Mouse (Mus musculus) kidney, postnatal 10 days (tissue): Measurements from ENCODE around the gene Rnf214.
"Not testable (repeated sequence)": the region's sequence is repeated elsewhere in the genome, so short reads cannot be mapped to it uniquely, and the experiment has no call there.

Experiments used
- DNase-seq: peaks from one replicate; pipeline ENCODE4 v3.0.0; 2021; ENCODE audit warnings: mixed read lengths

Gene Rnf214

DNA sequence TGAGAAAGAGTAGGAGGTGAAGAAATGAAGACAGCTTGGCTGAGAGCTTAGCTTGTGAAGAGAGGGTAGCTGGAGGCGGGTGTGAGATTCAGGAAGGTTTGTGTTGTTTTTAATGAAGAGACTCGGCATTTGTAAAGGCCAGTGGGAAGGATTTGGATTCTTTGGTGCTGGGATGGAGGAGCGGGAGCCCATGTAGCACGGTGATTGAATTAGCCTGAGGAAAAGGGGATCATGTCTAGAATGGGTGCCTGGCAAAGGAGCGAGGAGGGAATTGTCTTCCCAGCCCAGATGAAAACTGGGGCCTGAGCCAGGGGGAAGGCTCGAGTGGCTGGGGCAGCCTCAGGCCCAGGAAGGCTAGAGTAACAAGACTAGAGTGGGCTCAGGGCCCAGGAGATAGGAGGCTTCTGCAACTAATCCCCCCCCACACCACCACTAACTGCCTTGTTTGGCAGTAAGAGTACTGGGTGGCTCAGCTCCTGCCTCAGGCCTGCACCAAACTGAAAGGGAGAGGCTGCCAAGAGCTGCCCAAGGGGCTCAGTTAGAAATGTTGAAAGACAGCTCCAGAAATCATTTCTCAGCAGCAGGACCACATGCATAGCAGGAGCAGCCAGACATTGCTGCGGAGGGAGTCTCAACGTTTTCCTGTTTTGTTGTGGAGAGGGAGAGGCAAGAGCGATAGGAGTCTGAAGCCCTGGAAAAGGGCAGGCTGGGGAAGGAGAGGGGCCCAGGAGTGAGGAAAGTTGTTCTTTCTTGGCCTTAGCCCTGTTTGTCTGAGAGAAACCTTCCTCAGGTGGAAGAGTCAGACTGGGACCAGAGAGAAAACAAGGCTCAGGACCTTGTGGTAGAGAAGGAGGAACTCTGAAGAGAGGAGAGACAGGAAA lies 56.9 kb downstream of the Rnf214 start:
- DNase-seq, result peak; percentile 58

GRCm38 (mm10) chr9:45846891-45847460 lies 59.7 kb downstream of the Rnf214 start:
- no peak for DNase-seq

- not testable (repeated sequence) for DNase-seq
Observed at GRCm38 (mm10) chr9:45846176-45846575, 60.5 kb downstream of the Rnf214 start.

DNA sequence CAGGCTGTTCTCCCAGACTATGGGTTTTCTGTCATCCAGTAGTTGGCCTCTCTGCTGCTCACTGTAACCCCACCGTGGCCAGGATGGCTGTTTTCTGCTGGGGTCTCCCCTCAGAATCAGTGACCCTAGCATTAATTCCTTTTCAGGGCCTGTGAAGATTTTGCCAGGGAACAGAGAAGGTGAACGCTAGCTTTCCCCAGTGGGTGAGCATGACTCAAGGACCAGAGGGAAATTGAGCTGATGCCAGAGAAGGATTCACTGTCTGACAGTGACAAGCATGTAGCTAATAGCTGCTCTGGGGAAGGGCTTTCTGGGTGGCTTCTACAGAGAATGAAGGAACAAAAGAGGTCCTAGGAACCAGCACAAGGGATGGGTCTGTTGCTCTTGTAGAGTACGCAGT lies 61.2 kb downstream of the Rnf214 start:
- no peak for DNase-seq

GRCm38 (mm10) chr9:45843780-45844179 lies 62.9 kb downstream of the Rnf214 start:
- DNase-seq, result no peak

DNA sequence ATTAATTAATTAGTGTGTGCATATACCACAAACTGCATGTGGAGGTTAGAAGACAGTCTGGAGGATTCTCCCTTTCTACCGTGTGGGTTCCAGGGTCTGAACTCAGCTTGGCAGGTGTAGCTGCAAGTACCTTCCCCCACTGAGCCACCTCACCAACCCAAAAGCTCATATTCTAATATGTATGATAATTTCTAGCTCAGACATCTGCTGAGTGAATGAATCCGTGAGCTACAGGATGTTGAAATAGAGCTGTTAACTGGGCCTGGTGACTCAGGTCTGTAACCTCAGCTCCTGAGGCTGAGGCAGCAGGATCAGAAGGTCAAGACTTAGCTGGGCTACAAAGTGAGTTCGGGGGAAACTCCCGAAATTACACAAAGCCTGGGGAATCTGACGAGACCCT lies 63.7 kb downstream of the Rnf214 start:
- DNase-seq, result no peak

GRCm38 (mm10) chr9:45841458-45841857 lies 65.3 kb downstream of the Rnf214 start:
- no peak for DNase-seq

- no peak for DNase-seq
Observed at GRCm38 (mm10) chr9:45840331-45840730, 66.4 kb downstream of the Rnf214 start.

DNA sequence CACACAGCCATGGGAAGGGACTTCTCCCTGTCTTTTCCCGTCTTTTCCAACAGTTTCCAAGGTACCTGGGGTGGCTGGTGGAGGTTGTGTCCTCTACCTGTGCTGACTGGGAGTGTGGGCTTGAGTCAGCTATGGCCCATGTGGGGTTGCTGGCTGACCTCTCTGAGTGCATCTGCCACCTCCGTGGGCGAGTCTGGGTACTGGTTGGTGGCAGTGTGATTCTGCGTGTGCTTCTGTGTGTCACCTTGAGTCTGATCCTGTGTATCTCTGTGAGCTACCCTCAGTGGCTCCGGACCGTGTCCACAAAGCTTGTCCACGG lies 66.8 kb downstream of the Rnf214 start:
- DNase-seq, result no peak

DNA sequence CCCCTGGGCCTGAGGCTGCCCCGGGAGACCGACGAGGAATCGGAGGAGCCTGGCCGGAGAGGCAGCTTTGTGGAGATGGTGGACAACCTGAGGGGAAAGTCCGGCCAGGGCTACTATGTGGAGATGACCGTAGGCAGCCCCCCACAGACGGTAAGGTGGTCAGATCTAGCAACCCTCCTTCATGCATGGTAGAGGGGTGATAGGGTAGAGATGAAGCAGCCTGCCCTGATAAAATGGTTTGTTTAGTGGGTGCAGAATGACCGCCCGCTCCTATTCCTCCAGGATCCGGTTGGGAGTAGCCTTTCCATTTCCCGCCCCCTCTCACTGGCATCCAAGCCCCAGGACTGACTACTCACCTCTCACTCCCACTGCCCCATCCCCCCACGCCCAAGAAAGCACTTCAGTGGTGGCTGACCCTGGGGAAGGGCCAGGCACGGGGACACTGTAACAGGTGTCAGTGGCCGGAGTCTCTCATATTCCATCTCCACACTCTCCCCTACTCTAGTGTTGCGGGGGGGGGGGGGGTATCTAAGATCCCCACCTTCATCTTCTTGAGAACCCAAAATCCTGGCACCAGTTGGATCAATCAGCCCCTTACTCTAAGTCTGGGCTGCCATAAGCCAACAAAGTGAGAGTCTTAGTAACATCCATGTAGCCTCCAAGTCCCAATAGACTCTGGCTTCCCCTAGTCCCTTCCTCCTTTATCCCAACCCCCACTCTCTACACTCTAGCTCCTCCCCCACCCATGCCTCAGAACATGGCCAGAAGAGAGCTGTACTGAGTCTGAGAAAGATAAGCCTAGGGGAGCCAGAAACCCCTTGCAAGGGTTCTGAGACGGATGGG lies 67.4 kb downstream of the Rnf214 start:
- DNase-seq, result peak; percentile 56

- peak; percentile 93 for DNase-seq
Observed at GRCm38 (mm10) chr9:45838434-45839138, 68.1 kb downstream of the Rnf214 start, which contains the start of gene Bace1. Bace1 (plus strand) TSS chr9:45838580.

DNA sequence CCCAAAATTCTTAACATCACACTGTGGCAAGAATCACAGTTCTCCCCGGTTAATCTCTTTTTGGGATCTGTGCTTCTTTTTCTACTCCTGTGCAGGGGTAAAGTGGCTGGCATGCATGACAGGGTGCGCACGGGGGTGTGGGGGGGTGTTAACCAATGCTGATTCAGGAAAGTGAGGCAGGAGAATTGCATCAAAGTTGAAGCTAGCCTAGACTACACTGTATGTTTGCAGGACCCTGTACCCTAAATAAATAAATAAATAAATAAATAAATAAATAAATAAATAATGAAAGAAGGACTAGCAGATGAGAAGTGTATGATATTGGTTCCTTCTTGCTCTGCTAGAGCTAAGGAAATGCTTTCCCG lies 68.7 kb downstream of the Rnf214 start:
- no peak for DNase-seq

GRCm38 (mm10) chr9:45833461-45833860 lies 73.2 kb downstream of the Rnf214 start:
- DNase-seq, result no peak

- DNase-seq, result no peak
Observed at GRCm38 (mm10) chr9:45832898-45833297, 73.8 kb downstream of the Rnf214 start.

DNA sequence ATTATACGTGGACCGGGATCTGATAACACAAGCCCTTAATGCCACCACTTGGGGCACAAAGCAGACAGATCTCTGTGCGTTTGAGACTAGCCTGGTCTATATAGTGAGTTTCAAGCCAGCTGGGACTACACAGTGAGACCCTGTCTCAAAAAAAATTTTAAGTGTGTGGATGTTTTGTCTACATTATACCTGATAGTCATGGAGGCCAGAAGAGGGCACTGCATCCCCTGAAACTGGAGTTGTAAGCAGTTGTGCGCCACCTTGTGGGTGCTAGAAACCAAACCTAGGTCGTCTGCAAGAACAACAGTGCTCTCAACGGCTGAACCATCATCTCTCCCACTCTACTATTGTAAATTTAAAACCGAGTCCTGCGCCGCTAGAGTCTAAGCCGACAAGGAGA lies 77.6 kb downstream of the Rnf214 start:
- DNase-seq, result peak; percentile 86

DNA sequence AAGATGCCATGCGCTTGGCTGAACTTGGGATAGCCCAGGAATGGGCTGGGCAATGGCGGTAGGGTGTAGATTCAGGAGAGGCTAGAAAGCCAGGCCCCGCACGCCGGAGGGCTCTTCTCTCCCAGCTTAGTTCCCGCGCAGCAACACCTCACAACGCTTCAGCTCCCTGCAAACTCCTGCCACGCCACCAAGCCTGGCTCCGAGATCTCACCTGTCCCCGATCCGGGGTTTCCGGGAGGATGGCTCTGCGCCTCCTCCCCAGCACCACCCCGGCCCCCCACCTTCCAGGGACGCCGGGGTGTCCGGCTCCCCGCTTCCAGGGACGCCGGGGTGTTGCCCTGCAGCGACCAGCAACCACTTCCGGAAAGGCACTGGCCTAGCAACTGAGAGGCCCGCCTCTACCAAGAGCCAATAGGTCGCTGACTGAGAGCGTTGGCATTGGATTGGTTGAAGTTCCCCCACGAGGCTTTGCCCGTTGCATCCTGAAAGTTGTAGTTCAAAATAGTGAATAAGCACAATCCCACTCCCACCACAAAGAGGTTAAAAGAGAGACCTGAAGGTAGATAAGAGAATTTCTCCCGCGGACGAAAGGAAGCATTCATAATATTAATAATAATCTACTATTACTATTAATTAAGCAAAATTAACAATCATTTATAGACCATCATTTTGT lies 78.3 kb downstream of the Rnf214 start, which contains the start of gene Cep164:
TSS of gene Cep164 (minus strand) at position 401 of the 673 bp plus-strand sequence.
- peak; percentile 91 for DNase-seq

DNA sequence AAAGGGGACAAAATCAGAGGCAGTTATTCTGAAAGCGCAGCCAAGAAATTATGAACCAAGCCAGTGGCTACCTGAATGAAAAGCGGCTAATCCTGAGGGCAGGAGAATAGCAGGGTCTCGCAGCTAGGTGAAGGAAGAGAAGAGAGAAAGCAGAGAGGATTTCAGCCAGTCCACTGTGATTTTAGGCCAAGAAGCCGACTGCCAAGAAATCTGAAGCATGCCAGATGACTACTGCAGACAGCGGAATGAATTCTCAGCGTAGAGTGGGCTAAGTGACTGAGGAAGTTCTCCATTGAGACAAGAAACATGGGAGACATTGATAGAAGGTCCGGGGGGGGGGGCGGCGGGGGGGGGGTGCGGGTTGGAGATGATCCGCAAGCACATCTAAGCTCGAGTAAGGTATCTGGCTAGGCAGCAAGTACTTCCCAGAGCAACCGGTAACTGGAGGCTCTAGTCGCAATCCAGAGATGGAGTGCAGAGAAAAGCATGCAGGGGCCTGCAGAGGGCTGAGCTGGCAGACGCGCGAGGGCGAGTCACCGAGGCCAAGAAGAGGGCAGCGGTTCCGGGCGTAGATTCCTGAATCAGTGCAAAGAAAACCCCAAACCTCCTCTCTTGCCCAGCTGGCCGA lies 78.9 kb downstream of the Rnf214 start:
- DNase-seq, result peak; percentile 60

- DNase-seq, result no peak
Observed at GRCm38 (mm10) chr9:45818406-45819011, 88.2 kb downstream of the Rnf214 start.

GRCm38 (mm10) chr9:45815525-45815924 lies 91.2 kb downstream of the Rnf214 start:
- DNase-seq, result no peak

GRCm38 (mm10) chr9:45815113-45815512 lies 91.6 kb downstream of the Rnf214 start:
- peak; percentile 32 for DNase-seq
